Mouse (Mus musculus): ENCODE data around the gene Adamtsl4. TPM values are rescaled to one million over a fixed set of nuclear protein-coding genes. Genes with fewer than 3 reads are reported as not detected.
A peak's percentile ranks its signal among the peaks of the same experiment; 100 is the strongest.

The Adamtsl4 gene
- polyA plus RNA-seq, 1 experiment = 7.9 TPM

- no peak for TF ChIP-seq POLR2A (IDR thresholded peaks at IDR 0.05; ENCODE audit: low read depth, low read length)
- no peak for TF ChIP-seq CTCF (IDR thresholded peaks at IDR 0.05; ENCODE audit: extremely low read depth, insufficient read depth, insufficient read length, insufficient replicate concordance)
- Histone ChIP-seq H3K4me1 (ENCODE audit: control insufficient read depth, insufficient read depth, insufficient read length) (peaks cover 18% of the 10 kb centered on the region; the same call in 1 of the 2 replicates), H3K36me3 (ENCODE audit: control insufficient read depth, insufficient read depth, low read length) (no peaks in the 10 kb centered on the region), H3K27ac (ENCODE audit: insufficient read depth, low read length) (no peak overlapping the region), H3K27me3 (ENCODE audit: control insufficient read depth, insufficient read depth, low read length) (no peaks in the 10 kb centered on the region), H3K4me3 (ENCODE audit: extremely low read depth, insufficient read depth, insufficient read length) (no peak overlapping the region)
- WGBS = 82% methylated on average over 8 of the region's 8 CpGs
- no peak for DNase-seq (ENCODE audit: low read depth in 1 of 2, low spot score in 2 of 2)
These were observed 8.2 kb downstream of the Adamtsl4 start for GRCm38 (mm10) chr3:95679551-95679950.

- no peaks in the 10 kb centered on the region for H3K27me3 ChIP-seq (ENCODE audit: control insufficient read depth, insufficient read depth, low read length)
- no peak overlapping the region for H3K27ac ChIP-seq (ENCODE audit: insufficient read depth, low read length)
- H3K4me3 ChIP-seq (ENCODE audit: extremely low read depth, insufficient read depth, insufficient read length) = no peak overlapping the region
- TF ChIP-seq CTCF (IDR thresholded peaks at IDR 0.05; ENCODE audit: extremely low read depth, insufficient read depth, insufficient read length, insufficient replicate concordance) (no peak), POLR2A (IDR thresholded peaks at IDR 0.05; ENCODE audit: low read depth, low read length) (no peak)
- WGBS = 87% methylated on average over 19 of the region's 19 CpGs
- H3K4me1 ChIP-seq (ENCODE audit: control insufficient read depth, insufficient read depth, insufficient read length) = peaks cover 24% of the 10 kb centered on the region; the same call in 1 of the 2 replicates
- no peak for DNase-seq (ENCODE audit: low read depth in 1 of 2, low spot score in 2 of 2)
- no peaks in the 10 kb centered on the region for H3K36me3 ChIP-seq (ENCODE audit: control insufficient read depth, insufficient read depth, low read length)
These were observed 10.2 kb downstream of the Adamtsl4 start for GRCm38 (mm10) chr3:95677420-95678090.

GRCm38 (mm10) chr3:95676745-95677419 is 10.8 kb downstream of the Adamtsl4 start:
- H3K27ac ChIP-seq (ENCODE audit: insufficient read depth, low read length) = peak overlapping the region; percentile 2; the same call in 1 of the 2 replicates
- H3K4me1 ChIP-seq (ENCODE audit: control insufficient read depth, insufficient read depth, insufficient read length) = peaks cover 30% of the 10 kb centered on the region; the same call in 1 of the 2 replicates
- WGBS = 56% methylated on average over 15 of the region's 15 CpGs
- H3K4me3 ChIP-seq (ENCODE audit: extremely low read depth, insufficient read depth, insufficient read length) = no peak overlapping the region
- peak; percentile 78; the same call in 1 of the 2 replicates for TF ChIP-seq CTCF (IDR thresholded peaks at IDR 0.05; ENCODE audit: extremely low read depth, insufficient read depth, insufficient read length, insufficient replicate concordance)
- TF ChIP-seq POLR2A (IDR thresholded peaks at IDR 0.05; ENCODE audit: low read depth, low read length) = no peak
- H3K36me3 ChIP-seq (ENCODE audit: control insufficient read depth, insufficient read depth, low read length) = no peaks in the 10 kb centered on the region
- peak in 1 of 2 experiments; percentile 62 for DNase-seq (ENCODE audit: low read depth in 1 of 2, low spot score in 2 of 2)
- no peaks in the 10 kb centered on the region for H3K27me3 ChIP-seq (ENCODE audit: control insufficient read depth, insufficient read depth, low read length)

- H3K27ac ChIP-seq (ENCODE audit: insufficient read depth, low read length) = peak overlapping the region; percentile 88
- H3K4me1 ChIP-seq (ENCODE audit: control insufficient read depth, insufficient read depth, insufficient read length) = peaks cover 37% of the 10 kb centered on the region; the same call in 1 of the 2 replicates
- DNase-seq (ENCODE audit: low read depth in 1 of 2, low spot score in 2 of 2) = peak; percentile 44 to 79
- TF ChIP-seq CTCF (IDR thresholded peaks at IDR 0.05; ENCODE audit: extremely low read depth, insufficient read depth, insufficient read length, insufficient replicate concordance) = peak; percentile 59; the same call in 1 of the 2 replicates
- no peak for TF ChIP-seq POLR2A (IDR thresholded peaks at IDR 0.05; ENCODE audit: low read depth, low read length)
- no peaks in the 10 kb centered on the region for H3K36me3 ChIP-seq (ENCODE audit: control insufficient read depth, insufficient read depth, low read length)
- no peaks in the 10 kb centered on the region for H3K27me3 ChIP-seq (ENCODE audit: control insufficient read depth, insufficient read depth, low read length)
- H3K4me3 ChIP-seq (ENCODE audit: extremely low read depth, insufficient read depth, insufficient read length) = peak overlapping the region; percentile 0; the same call in 1 of the 2 replicates
- WGBS = 23% methylated on average over 8 of the region's 8 CpGs
These were observed 12.2 kb downstream of the Adamtsl4 start for GRCm38 (mm10) chr3:95675301-95676092.

- Histone ChIP-seq H3K36me3 (ENCODE audit: control insufficient read depth, insufficient read depth, low read length) (no peaks in the 10 kb centered on the region), H3K27me3 (ENCODE audit: control insufficient read depth, insufficient read depth, low read length) (no peaks in the 10 kb centered on the region), H3K27ac (ENCODE audit: insufficient read depth, low read length) (peak overlapping the region; percentile 88), H3K4me1 (ENCODE audit: control insufficient read depth, insufficient read depth, insufficient read length) (peaks cover 39% of the 10 kb centered on the region; the same call in 1 of the 2 replicates), H3K4me3 (ENCODE audit: extremely low read depth, insufficient read depth, insufficient read length) (no peak overlapping the region; the same call in 1 of the 2 replicates)
- TF ChIP-seq POLR2A (IDR thresholded peaks at IDR 0.05; ENCODE audit: low read depth, low read length) = no peak
- TF ChIP-seq CTCF (IDR thresholded peaks at IDR 0.05; ENCODE audit: extremely low read depth, insufficient read depth, insufficient read length, insufficient replicate concordance) = no peak
- 8% methylated on average over 6 of the region's 6 CpGs for WGBS
- DNase-seq (ENCODE audit: low read depth in 1 of 2, low spot score in 2 of 2) = no peak
These were observed 12.9 kb downstream of the Adamtsl4 start for GRCm38 (mm10) chr3:95674812-95675211.

GRCm38 (mm10) chr3:95674236-95674635 is 13.5 kb downstream of the Adamtsl4 start:
- peak; percentile 86 to 92 for DNase-seq (ENCODE audit: low read depth in 1 of 2, low spot score in 2 of 2)
- Histone ChIP-seq H3K4me3 (ENCODE audit: extremely low read depth, insufficient read depth, insufficient read length) (peak overlapping the region; percentile 26; the same call in 1 of the 2 replicates), H3K4me1 (ENCODE audit: control insufficient read depth, insufficient read depth, insufficient read length) (peaks cover 43% of the 10 kb centered on the region; the same call in 1 of the 2 replicates), H3K27me3 (ENCODE audit: control insufficient read depth, insufficient read depth, low read length) (no peaks in the 10 kb centered on the region), H3K36me3 (ENCODE audit: control insufficient read depth, insufficient read depth, low read length) (0 out of 2 replicates have a peak, but pooled peaks cover 1% of the 10 kb centered on the region), H3K27ac (ENCODE audit: insufficient read depth, low read length) (peak overlapping the region; percentile 88)
- TF ChIP-seq CTCF (IDR thresholded peaks at IDR 0.05; ENCODE audit: extremely low read depth, insufficient read depth, insufficient read length, insufficient replicate concordance) (no peak), POLR2A (IDR thresholded peaks at IDR 0.05; ENCODE audit: low read depth, low read length) (peak; percentile 57; the same call in 1 of the 2 replicates)
- 0% methylated on average over 2 of the region's 2 CpGs for WGBS

Data from spleen, adult 2 months (tissue).